Mouse (Mus musculus) kidney, adult 9 months (tissue): Measurements from ENCODE around the gene Gm47996.
"Not testable (repeated sequence)": the region's sequence is repeated elsewhere in the genome, so short reads cannot be mapped to it uniquely, and the experiment has no call there.

ENCODE experiments used
- DNase-seq: peaks from one replicate; pipeline ENCODE4 v3.0.0; 2022

Gm47996 gene

GRCm38 (mm10) chr1:151209824-151210355, at the start of gene Gm47996:
TSS of gene Gm47996 (plus strand) at chr1:151210131.
- not testable (repeated sequence) for DNase-seq

GRCm38 (mm10) chr1:151166031-151166430, 43.9 kb upstream of the Gm47996 start:
- DNase-seq: peak; percentile 43

- DNase-seq: peak; percentile 76
Measured at GRCm38 (mm10) chr1:151167297-151168047, 42.5 kb upstream of the Gm47996 start.

GRCm38 (mm10) chr1:151168637-151169036, 41.3 kb upstream of the Gm47996 start:
- peak; percentile 13 for DNase-seq

GRCm38 (mm10) chr1:151171572-151172461, 38.1 kb upstream of the Gm47996 start:
- peak; percentile 72 for DNase-seq

GRCm38 (mm10) chr1:151177030-151177936, 32.6 kb upstream of the Gm47996 start:
- DNase-seq: peak; percentile 88

GRCm38 (mm10) chr1:151177937-151178271, 32.0 kb upstream of the Gm47996 start:
- no peak for DNase-seq

- peak; percentile 7 for DNase-seq
Measured at GRCm38 (mm10) chr1:151178505-151179083, 31.3 kb upstream of the Gm47996 start.

- DNase-seq: no peak
Measured at GRCm38 (mm10) chr1:151180167-151180566, 29.8 kb upstream of the Gm47996 start.

GRCm38 (mm10) chr1:151182266-151182665, 27.7 kb upstream of the Gm47996 start, which contains the start of gene Gm47985:
TSS of gene Gm47985 (plus strand) at chr1:151182537.
- DNase-seq: not testable (repeated sequence)

- peak; percentile 85 for DNase-seq
Measured at GRCm38 (mm10) chr1:151186186-151186585, 23.7 kb upstream of the Gm47996 start.

GRCm38 (mm10) chr1:151186879-151187424, 23.0 kb upstream of the Gm47996 start:
- DNase-seq: peak; percentile 36

- no peak for DNase-seq
Measured at GRCm38 (mm10) chr1:151188469-151188868, 21.5 kb upstream of the Gm47996 start.

GRCm38 (mm10) chr1:151192075-151192474, 17.9 kb upstream of the Gm47996 start, which contains the start of gene Gm8947:
TSS of gene Gm8947 (plus strand) at chr1:151192376.
- DNase-seq: not testable (repeated sequence)

GRCm38 (mm10) chr1:151192739-151193138, 17.2 kb upstream of the Gm47996 start:
- DNase-seq: not testable (repeated sequence)

- DNase-seq: peak; percentile 64
Measured at GRCm38 (mm10) chr1:151195986-151196385, 13.9 kb upstream of the Gm47996 start.

- DNase-seq: not testable (repeated sequence)
Measured at GRCm38 (mm10) chr1:151196690-151197089, 13.2 kb upstream of the Gm47996 start.

GRCm38 (mm10) chr1:151198120-151198519, 11.8 kb upstream of the Gm47996 start, which contains the start of gene Gm47995:
TSS of gene Gm47995 (plus strand) at chr1:151198448.
- not testable (repeated sequence) for DNase-seq

- DNase-seq: not testable (repeated sequence)
Measured at GRCm38 (mm10) chr1:151200620-151201019, 9.3 kb upstream of the Gm47996 start.

GRCm38 (mm10) chr1:151202771-151203170, 7.2 kb upstream of the Gm47996 start:
- DNase-seq: not testable (repeated sequence)

- not testable (repeated sequence) for DNase-seq
Measured at GRCm38 (mm10) chr1:151203818-151204217, 6.1 kb upstream of the Gm47996 start, which contains the start of gene 3110040M04Rik. TSS of gene 3110040M04Rik (plus strand) at chr1:151204121.
